Mouse (Mus musculus): ENCODE results near the gene Acyp2. TPM values are rescaled to one million over a fixed set of nuclear protein-coding genes. Genes with fewer than 3 reads are reported as not detected.

The Acyp2 gene
- polyA plus RNA-seq (2015; fragmentation: Nextera tagmentation; extraction: Ambion mirVana): 12.0 and 15.6 TPM in 2 replicates

- peak; percentile 96 for ATAC-seq (ENCODE audit: insufficient read depth, low FRiP score, low read depth)
- Histone ChIP-seq H3K9ac (peak within 1 kb of the TSS; percentile 67; the same call in 1 of the 2 replicates), H3K4me3 (replicated peaks) (peak within 1 kb of the TSS; percentile 63), H3K36me3 (no peaks in the 10 kb centered on the region), H3K9me3 (no peaks in the 10 kb centered on the region), H3K27ac (peak within 1 kb of the TSS; percentile 69), H3K27me3 (replicated peaks) (no peaks in the 10 kb centered on the region), H3K4me1 (no peaks in the 10 kb centered on the region), H3K4me2 (peak within 1 kb of the TSS; percentile 73)
- under 1% methylated on average over 40 of the region's 40 CpGs for WGBS
These were observed at the start of gene Acyp2 for GRCm38 (mm10) chr11:30649001-30649637. TSS of gene Acyp2 (minus strand) at chr11:30649587.

- Histone ChIP-seq H3K9me3 (no peaks in the 10 kb centered on the region), H3K4me2 (no peak overlapping the region), H3K4me3 (replicated peaks) (no peak overlapping the region), H3K27me3 (replicated peaks) (no peaks in the 10 kb centered on the region), H3K9ac (no peak overlapping the region), H3K4me1 (no peaks in the 10 kb centered on the region), H3K27ac (no peak overlapping the region), H3K36me3 (no peaks in the 10 kb centered on the region)
- no peak for ATAC-seq (ENCODE audit: insufficient read depth, low FRiP score, low read depth)
- WGBS: 78% methylated on average over 1 of the region's 1 CpGs
These were observed 40.0 kb upstream of the Acyp2 start for GRCm38 (mm10) chr11:30689421-30689820.

- no peaks in the 10 kb centered on the region for H3K9me3 ChIP-seq
- no peak for ATAC-seq (ENCODE audit: insufficient read depth, low FRiP score, low read depth)
- H3K27ac ChIP-seq: no peak overlapping the region
- H3K4me2 ChIP-seq: no peak overlapping the region
- no peaks in the 10 kb centered on the region for H3K36me3 ChIP-seq
- H3K4me1 ChIP-seq: no peaks in the 10 kb centered on the region
- H3K4me3 ChIP-seq (replicated peaks): no peak overlapping the region
- no peaks in the 10 kb centered on the region for H3K27me3 ChIP-seq (replicated peaks)
- 88% methylated on average over 1 of the region's 1 CpGs for WGBS
- H3K9ac ChIP-seq: no peak overlapping the region
These were observed 26.7 kb upstream of the Acyp2 start for GRCm38 (mm10) chr11:30676086-30676485.

- H3K27ac ChIP-seq: no peak overlapping the region
- no peak overlapping the region for H3K4me2 ChIP-seq
- WGBS: 21% methylated on average over 1 of the region's 1 CpGs
- no peaks in the 10 kb centered on the region for H3K27me3 ChIP-seq (replicated peaks)
- no peaks in the 10 kb centered on the region for H3K9me3 ChIP-seq
- no peaks in the 10 kb centered on the region for H3K36me3 ChIP-seq
- no peak overlapping the region for H3K4me3 ChIP-seq (replicated peaks)
- H3K9ac ChIP-seq: no peak overlapping the region
- no peaks in the 10 kb centered on the region for H3K4me1 ChIP-seq
- no peak for ATAC-seq (ENCODE audit: insufficient read depth, low FRiP score, low read depth)
These were observed 23.3 kb upstream of the Acyp2 start for GRCm38 (mm10) chr11:30672719-30673118.

- Histone ChIP-seq H3K4me3 (replicated peaks) (no peak overlapping the region), H3K27ac (no peak overlapping the region), H3K9ac (no peak overlapping the region), H3K9me3 (no peaks in the 10 kb centered on the region), H3K27me3 (replicated peaks) (no peaks in the 10 kb centered on the region), H3K4me1 (no peaks in the 10 kb centered on the region), H3K4me2 (no peak overlapping the region), H3K36me3 (no peaks in the 10 kb centered on the region)
- no peak for ATAC-seq (ENCODE audit: insufficient read depth, low FRiP score, low read depth)
- WGBS: 85% methylated on average over 3 of the region's 3 CpGs
These were observed 13.6 kb upstream of the Acyp2 start for GRCm38 (mm10) chr11:30663001-30663400.

GRCm38 (mm10) chr11:30662591-30662990 is 13.2 kb upstream of the Acyp2 start:
- Histone ChIP-seq H3K4me2 (no peak overlapping the region), H3K4me3 (replicated peaks) (no peak overlapping the region), H3K4me1 (no peaks in the 10 kb centered on the region), H3K27me3 (replicated peaks) (no peaks in the 10 kb centered on the region), H3K9ac (no peak overlapping the region), H3K36me3 (no peaks in the 10 kb centered on the region), H3K27ac (no peak overlapping the region), H3K9me3 (no peaks in the 10 kb centered on the region)
- ATAC-seq (ENCODE audit: insufficient read depth, low FRiP score, low read depth): no peak
- WGBS: 85% methylated on average over 2 of the region's 2 CpGs

- H3K36me3 ChIP-seq: no peaks in the 10 kb centered on the region
- H3K27me3 ChIP-seq (replicated peaks): no peaks in the 10 kb centered on the region
- no peaks in the 10 kb centered on the region for H3K4me1 ChIP-seq
- no peak overlapping the region for H3K4me3 ChIP-seq (replicated peaks)
- WGBS: 25% methylated on average over 2 of the region's 2 CpGs
- no peak overlapping the region for H3K27ac ChIP-seq
- H3K9ac ChIP-seq: no peak overlapping the region
- no peak overlapping the region for H3K4me2 ChIP-seq
- H3K9me3 ChIP-seq: no peaks in the 10 kb centered on the region
- ATAC-seq (ENCODE audit: insufficient read depth, low FRiP score, low read depth): no peak
These were observed 7.7 kb upstream of the Acyp2 start for GRCm38 (mm10) chr11:30657069-30657468.

- Histone ChIP-seq H3K4me3 (replicated peaks) (no peak overlapping the region), H3K36me3 (no peaks in the 10 kb centered on the region), H3K27ac (no peak overlapping the region), H3K4me1 (no peaks in the 10 kb centered on the region), H3K4me2 (no peak overlapping the region), H3K9me3 (no peaks in the 10 kb centered on the region), H3K27me3 (replicated peaks) (no peaks in the 10 kb centered on the region), H3K9ac (no peak overlapping the region)
- 87% methylated on average over 4 of the region's 4 CpGs for WGBS
- no peak for ATAC-seq (ENCODE audit: insufficient read depth, low FRiP score, low read depth)
These were observed 6.7 kb upstream of the Acyp2 start for GRCm38 (mm10) chr11:30656060-30656459.

- H3K36me3 ChIP-seq: no peaks in the 10 kb centered on the region
- H3K4me1 ChIP-seq: no peaks in the 10 kb centered on the region
- H3K27me3 ChIP-seq (replicated peaks): no peaks in the 10 kb centered on the region
- no peak for ATAC-seq (ENCODE audit: insufficient read depth, low FRiP score, low read depth)
- no peaks in the 10 kb centered on the region for H3K9me3 ChIP-seq
- H3K27ac ChIP-seq: no peak overlapping the region
- H3K4me3 ChIP-seq (replicated peaks): no peak overlapping the region
- no peak overlapping the region for H3K9ac ChIP-seq
- WGBS: 74% methylated on average over 1 of the region's 1 CpGs
- H3K4me2 ChIP-seq: no peak overlapping the region
These were observed 1.0 kb upstream of the Acyp2 start for GRCm38 (mm10) chr11:30650416-30650815.

- Histone ChIP-seq H3K36me3 (no peaks in the 10 kb centered on the region), H3K9ac (no peak overlapping the region), H3K27me3 (replicated peaks) (no peaks in the 10 kb centered on the region), H3K4me3 (replicated peaks) (no peak overlapping the region), H3K9me3 (no peaks in the 10 kb centered on the region), H3K4me1 (no peaks in the 10 kb centered on the region), H3K4me2 (no peak overlapping the region), H3K27ac (no peak overlapping the region)
- no peak for ATAC-seq (ENCODE audit: insufficient read depth, low FRiP score, low read depth)
- 81% methylated on average over 1 of the region's 1 CpGs for WGBS
These were observed 13.7 kb downstream of the Acyp2 start for GRCm38 (mm10) chr11:30635674-30636073.

- WGBS: 76% methylated on average over 6 of the region's 6 CpGs
- H3K36me3 ChIP-seq: no peaks in the 10 kb centered on the region
- no peak overlapping the region for H3K4me2 ChIP-seq
- no peak overlapping the region for H3K27ac ChIP-seq
- H3K9me3 ChIP-seq: no peaks in the 10 kb centered on the region
- H3K4me1 ChIP-seq: no peaks in the 10 kb centered on the region
- no peak overlapping the region for H3K4me3 ChIP-seq (replicated peaks)
- ATAC-seq (ENCODE audit: insufficient read depth, low FRiP score, low read depth): no peak
- no peaks in the 10 kb centered on the region for H3K27me3 ChIP-seq (replicated peaks)
- no peak overlapping the region for H3K9ac ChIP-seq
These were observed 18.9 kb downstream of the Acyp2 start for GRCm38 (mm10) chr11:30630514-30630913.

- H3K4me1 ChIP-seq: no peaks in the 10 kb centered on the region
- WGBS: 74% methylated on average over 2 of the region's 2 CpGs
- H3K9ac ChIP-seq: no peak overlapping the region
- H3K9me3 ChIP-seq: no peaks in the 10 kb centered on the region
- no peak overlapping the region for H3K4me2 ChIP-seq
- H3K27ac ChIP-seq: no peak overlapping the region
- no peak for ATAC-seq (ENCODE audit: insufficient read depth, low FRiP score, low read depth)
- H3K4me3 ChIP-seq (replicated peaks): no peak overlapping the region
- no peaks in the 10 kb centered on the region for H3K36me3 ChIP-seq
- H3K27me3 ChIP-seq (replicated peaks): no peaks in the 10 kb centered on the region
These were observed 26.2 kb downstream of the Acyp2 start for GRCm38 (mm10) chr11:30623218-30623617.

All from stomach, embryonic 15.5 days (tissue).